Mouse (Mus musculus): ENCODE results near the gene Gm498. TPM values are rescaled to one million over a fixed set of nuclear protein-coding genes. Genes with fewer than 3 reads are reported as not detected.

Gm498 gene
- polyA plus RNA-seq, 1 experiment, result not detected

GRCm38 (mm10) chr7:143938647-143939046, 72.0 kb downstream of the Gm498 start:
- Histone ChIP-seq H3K4me1 (ENCODE audit: control insufficient read depth, insufficient read depth, low read length) (no peaks in the 10 kb centered on the region), H3K4me3 (replicated peaks; ENCODE audit: extremely low read depth, low read depth, low read length) (no peak overlapping the region)
- 65% methylated on average over 4 of the region's 4 CpGs for WGBS
- DNase-seq, result no peak
- no peak for TF ChIP-seq POLR2A (IDR thresholded peaks at IDR 0.05; ENCODE audit: borderline replicate concordance, extremely low read depth, low read depth, low read length)
- no peak for TF ChIP-seq CTCF (IDR thresholded peaks at IDR 0.05; ENCODE audit: insufficient read depth, low read length)

- 56% methylated on average over 3 of the region's 3 CpGs for WGBS
- Histone ChIP-seq H3K4me3 (replicated peaks; ENCODE audit: extremely low read depth, low read depth, low read length) (no peak overlapping the region), H3K4me1 (ENCODE audit: control insufficient read depth, insufficient read depth, low read length) (no peaks in the 10 kb centered on the region)
- no peak for DNase-seq
- TF ChIP-seq CTCF (IDR thresholded peaks at IDR 0.05; ENCODE audit: insufficient read depth, low read length) (no peak), POLR2A (IDR thresholded peaks at IDR 0.05; ENCODE audit: borderline replicate concordance, extremely low read depth, low read depth, low read length) (no peak)
Observed at GRCm38 (mm10) chr7:143939476-143939875, 72.8 kb downstream of the Gm498 start.

GRCm38 (mm10) chr7:143942941-143943691, 76.5 kb downstream of the Gm498 start:
- H3K4me1 ChIP-seq (ENCODE audit: control insufficient read depth, insufficient read depth, low read length), result no peaks in the 10 kb centered on the region
- WGBS, result 69% methylated on average over 14 of the region's 14 CpGs
- no peak overlapping the region for H3K4me3 ChIP-seq (replicated peaks; ENCODE audit: extremely low read depth, low read depth, low read length)
- TF ChIP-seq CTCF (IDR thresholded peaks at IDR 0.05; ENCODE audit: insufficient read depth, low read length) (no peak), POLR2A (IDR thresholded peaks at IDR 0.05; ENCODE audit: borderline replicate concordance, extremely low read depth, low read depth, low read length) (no peak)
- DNase-seq, result no peak

- no peaks in the 10 kb centered on the region for H3K4me1 ChIP-seq (ENCODE audit: control insufficient read depth, insufficient read depth, low read length)
- no peak for TF ChIP-seq CTCF (IDR thresholded peaks at IDR 0.05; ENCODE audit: insufficient read depth, low read length)
- no peak for TF ChIP-seq POLR2A (IDR thresholded peaks at IDR 0.05; ENCODE audit: borderline replicate concordance, extremely low read depth, low read depth, low read length)
- no peak for DNase-seq
- WGBS, result 54% methylated on average over 6 of the region's 6 CpGs
- H3K4me3 ChIP-seq (replicated peaks; ENCODE audit: extremely low read depth, low read depth, low read length), result no peak overlapping the region
Observed at GRCm38 (mm10) chr7:143944421-143944980, 77.9 kb downstream of the Gm498 start.

Other genes starting within 250 kb of the Gm498 start
- 0.76 and 1.8 TPM in 2 replicates for gene Tnfrsf26, start 238.1 kb upstream of the Gm498 start, polyA plus RNA-seq (2012; rRNA removed)
- 5.7 and 6.5 TPM in 2 replicates for gene Tnfrsf22, start 217.2 kb upstream of the Gm498 start, polyA plus RNA-seq (2012; rRNA removed)
- gene Tnfrsf23, start 181.0 kb upstream of the Gm498 start, polyA plus RNA-seq (2012; rRNA removed), result 3.0 and 5.3 TPM in 2 replicates
- 103 and 125 TPM in 2 replicates for gene Osbpl5, start 109.9 kb upstream of the Gm498 start, polyA plus RNA-seq (2012; rRNA removed)
- gene Mrgprg, start 99.8 kb upstream of the Gm498 start, polyA plus RNA-seq (2012; rRNA removed), result not detected in 2 replicates
- gene Mrgpre, start 82.3 kb upstream of the Gm498 start, polyA plus RNA-seq (2012; rRNA removed), result 2.2 and 3.2 TPM in 2 replicates
- 9.9 and 10.7 TPM in 2 replicates for gene Nadsyn1, start 44.0 kb upstream of the Gm498 start, polyA plus RNA-seq (2012; rRNA removed)
- gene Dhcr7, start 43.7 kb upstream of the Gm498 start, polyA plus RNA-seq (2012; rRNA removed), result 63.4 and 86.7 TPM in 2 replicates
- 3.4 and 3.5 TPM in 2 replicates for gene Shank2, start 135.1 kb downstream of the Gm498 start, polyA plus RNA-seq (2012; rRNA removed)